Mouse (Mus musculus) lung, adult 2 months (tissue): ENCODE results near the gene Usf1.

Experiments
- CTCF ChIP-seq: fragments of 200-500 bp; IDR thresholded peaks from 2 replicates; pipeline ENCODE4 v1.5.1; 2011; ENCODE audit warnings: mild to moderate bottlenecking, low read length, control low read depth; ENCODE audit not compliant: insufficient read depth
- POLR2A ChIP-seq: fragments of 200-500 bp; IDR thresholded peaks from 2 replicates; pipeline ENCODE4 v1.6.1; 2011; ENCODE audit warnings: low read depth, mild to moderate bottlenecking, control low read depth, low read length, borderline replicate concordance; ENCODE audit errors: extremely low read depth

DNA sequence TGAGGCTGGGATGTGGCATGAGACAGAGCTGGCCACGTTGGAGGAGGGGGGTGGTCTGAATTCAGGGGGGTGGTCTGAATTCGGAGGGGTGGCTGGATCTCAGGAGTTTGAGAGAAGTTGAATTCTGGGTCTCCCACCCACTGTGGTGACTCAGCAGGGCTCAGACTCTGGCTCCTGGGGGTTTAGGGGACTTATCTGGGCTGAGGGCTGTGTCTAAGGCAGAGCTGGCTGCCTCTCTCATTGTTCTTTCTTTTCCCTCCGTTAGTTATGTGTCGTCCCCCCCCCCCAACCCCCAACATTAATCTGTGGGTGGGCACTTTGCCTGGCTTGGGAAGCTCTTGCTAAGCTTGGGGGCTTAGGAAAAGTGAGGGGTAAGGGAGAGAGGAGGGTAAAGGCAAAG, 37.2 kb upstream of the Usf1 start:
- TF ChIP-seq CTCF (no peak), POLR2A (no peak)
